Mouse (Mus musculus) G1E (cell line): ENCODE data around the gene Zfp296.

ENCODE experiments used
- CTCF ChIP-seq: IDR thresholded peaks from 2 replicates; pipeline ENCODE4 v1.5.1; 2012; ENCODE audit warnings: low read depth, low read length, inconsistent platforms, mixed read lengths
- GATA1 ChIP-seq: IDR thresholded peaks from 2 replicates; pipeline ENCODE4 v1.6.1; 2012; ENCODE audit warnings: borderline replicate concordance, low read length, inconsistent platforms, mixed read lengths
- TAL1 ChIP-seq: conservative IDR thresholded peaks from 2 replicates; pipeline ENCODE4 v1.6.1; 2012; ENCODE audit warnings: low read depth, low read length, inconsistent platforms, mixed read lengths

GRCm38 (mm10) chr7:19551634-19552033 lies 25.5 kb upstream of the Zfp296 start:
- no peak for TF ChIP-seq CTCF
- no peak for TF ChIP-seq GATA1
- TF ChIP-seq TAL1 = no peak
